Mouse (Mus musculus) mesoderm, embryonic 11.5 days (tissue): ENCODE data around the gene Pik3ca.

Experiments
- DNase-seq: peaks from one replicate; pipeline ENCODE4 v3.0.0-alpha.2; 2012; ENCODE audit warnings: low read depth, low spot score

Pik3ca gene

DNA sequence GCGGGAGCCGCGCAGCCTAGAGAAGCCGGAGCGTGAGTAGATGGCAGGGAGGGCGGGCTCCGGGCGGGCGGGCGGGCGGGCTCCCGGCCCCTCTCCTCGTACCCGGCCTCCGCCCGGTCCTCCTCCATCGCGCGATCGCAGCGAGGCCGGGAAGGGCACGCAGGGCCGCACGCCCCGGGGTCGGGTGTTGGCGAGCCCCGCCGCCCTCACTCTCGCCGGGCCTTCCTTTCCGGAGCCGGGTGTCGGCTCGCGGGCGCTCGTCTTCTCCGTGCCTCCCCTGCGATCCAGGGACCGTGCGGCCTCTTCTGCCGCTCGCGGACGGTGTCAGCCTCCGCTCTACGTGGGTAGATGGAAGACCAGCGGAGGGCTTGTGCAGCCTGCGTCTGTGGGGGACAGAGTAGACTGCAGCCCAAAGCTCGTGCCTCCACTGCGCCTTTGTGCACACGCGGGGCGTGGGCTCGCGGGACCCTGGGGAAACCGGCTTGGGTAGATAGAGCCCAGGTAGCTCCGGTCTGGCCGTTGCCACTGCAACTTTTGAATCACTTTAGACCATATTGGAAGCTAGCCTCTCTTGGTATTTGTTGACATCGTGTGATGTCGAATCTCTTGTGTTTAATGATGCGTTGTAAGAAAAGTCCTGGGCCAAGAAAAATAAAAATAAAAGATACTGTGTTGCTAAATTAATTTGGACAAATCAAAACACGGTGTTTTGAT, at the start of gene Pik3ca:
Gene Pik3ca, plus strand, starts transcription at position 211 of the 714 bp plus-strand sequence.
- peak; percentile 74 for DNase-seq

GRCm38 (mm10) chr3:32347881-32348280, 49.6 kb upstream of the Pik3ca start:
- DNase-seq, result no peak

- no peak for DNase-seq
Observed at GRCm38 (mm10) chr3:32361221-32361620, 36.2 kb upstream of the Pik3ca start.

DNA sequence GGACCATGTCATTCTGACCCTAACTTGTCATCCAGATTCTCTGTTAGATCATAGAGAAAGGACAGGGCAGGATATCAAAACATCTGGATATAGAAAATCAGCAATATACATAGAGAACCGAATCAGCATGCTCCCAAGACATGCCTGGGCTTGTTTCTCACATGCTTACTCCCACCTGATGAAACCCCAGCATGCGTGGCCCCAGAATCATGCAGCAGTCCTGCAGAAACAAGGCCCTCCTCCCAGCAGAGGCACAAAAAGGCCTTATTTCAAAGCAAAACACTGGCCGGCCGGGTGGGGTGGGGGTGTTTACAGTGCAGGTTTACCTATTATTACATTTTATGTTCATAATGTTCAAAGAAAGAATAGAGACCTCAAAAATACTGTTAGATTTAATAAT, 33.3 kb upstream of the Pik3ca start:
- no peak for DNase-seq

GRCm38 (mm10) chr3:32364841-32365545, 32.5 kb upstream of the Pik3ca start:
- DNase-seq, result peak; percentile 69

DNA sequence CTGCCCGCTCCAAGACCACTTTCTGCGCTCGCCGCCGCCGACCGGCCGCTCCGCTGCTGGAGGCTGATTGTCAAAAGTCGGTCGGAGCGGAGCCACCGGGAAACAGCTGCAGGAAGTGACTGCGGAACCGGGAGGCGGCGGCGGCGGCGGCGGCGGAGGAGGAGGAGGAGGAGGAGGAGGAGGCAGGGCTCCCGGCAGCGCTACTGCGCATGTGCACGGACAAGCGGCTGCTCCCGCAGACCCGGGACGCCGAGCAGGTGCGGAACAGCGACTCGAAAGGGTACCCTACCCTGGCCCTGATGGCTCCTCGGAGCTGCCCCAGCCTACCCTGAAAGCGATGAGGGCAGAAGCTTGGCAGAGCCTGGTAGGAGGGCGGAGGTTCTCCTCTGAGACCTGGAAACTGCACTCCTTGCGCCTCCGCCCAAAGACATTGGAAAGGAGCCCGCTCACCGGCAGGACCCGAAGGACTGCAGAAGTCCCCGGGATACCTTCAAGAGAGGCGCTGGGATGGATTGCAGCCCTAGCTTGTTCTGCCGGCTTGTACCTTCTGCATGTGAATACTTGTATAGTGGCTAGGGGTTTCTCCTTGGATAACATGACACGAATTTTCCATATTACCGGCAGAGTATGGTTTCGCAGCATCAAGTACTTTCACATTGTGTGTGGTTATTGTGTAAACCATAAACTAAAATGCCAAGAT, 31.8 kb upstream of the Pik3ca start, which contains the start of gene Zmat3:
Gene Zmat3, minus strand, starts transcription at position 469 of the 700 bp plus-strand sequence.
- DNase-seq, result peak; percentile 87

DNA sequence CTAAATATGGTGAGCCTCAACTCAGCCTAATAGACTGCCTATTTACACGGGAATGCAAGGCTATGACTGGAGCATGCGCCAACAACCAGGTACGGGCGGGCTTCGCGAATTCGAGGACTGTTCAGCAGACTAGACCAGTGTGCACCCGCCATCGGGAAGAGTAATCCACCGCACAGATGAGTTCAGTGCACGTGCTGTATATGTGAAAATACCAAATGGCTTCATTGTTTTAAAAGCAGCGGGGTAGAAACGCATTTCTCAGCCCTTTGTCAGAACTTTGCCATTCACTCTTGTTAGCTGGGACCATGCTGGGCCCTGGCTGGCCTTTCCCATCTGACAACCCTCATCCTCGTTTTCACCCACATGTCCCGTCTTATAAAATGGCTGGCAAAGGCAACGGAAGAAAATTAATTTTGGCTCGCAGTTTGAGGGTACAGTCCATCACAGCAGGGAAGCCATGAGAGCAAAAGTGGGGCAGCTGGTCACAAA, 31.2 kb upstream of the Pik3ca start:
- DNase-seq, result peak; percentile 8

GRCm38 (mm10) chr3:32367516-32367915, 30.0 kb upstream of the Pik3ca start:
- DNase-seq, result peak; percentile 5

DNA sequence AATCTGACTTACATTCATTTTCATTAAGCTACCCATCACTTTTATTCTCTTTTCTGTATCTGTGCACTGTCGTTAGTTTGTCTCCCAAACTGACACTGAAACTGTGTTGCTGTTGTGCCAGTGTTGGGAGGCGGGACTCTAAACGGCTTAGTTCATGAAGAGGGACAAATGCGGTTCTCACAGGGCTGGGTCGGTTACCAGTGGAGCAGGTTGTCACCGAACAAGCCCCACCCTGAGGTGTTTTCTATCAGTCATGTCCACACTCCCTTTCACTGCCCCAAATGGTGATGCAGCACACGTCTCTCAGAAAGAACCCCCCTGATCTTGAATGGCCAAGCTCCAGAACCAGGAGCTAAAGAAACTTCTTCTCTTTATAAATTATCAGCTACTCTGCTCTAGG, 25.5 kb upstream of the Pik3ca start:
- DNase-seq, result no peak

GRCm38 (mm10) chr3:32372470-32372869, 25.0 kb upstream of the Pik3ca start:
- DNase-seq, result no peak

- no peak for DNase-seq
Observed at GRCm38 (mm10) chr3:32373236-32373635, 24.2 kb upstream of the Pik3ca start.

DNA sequence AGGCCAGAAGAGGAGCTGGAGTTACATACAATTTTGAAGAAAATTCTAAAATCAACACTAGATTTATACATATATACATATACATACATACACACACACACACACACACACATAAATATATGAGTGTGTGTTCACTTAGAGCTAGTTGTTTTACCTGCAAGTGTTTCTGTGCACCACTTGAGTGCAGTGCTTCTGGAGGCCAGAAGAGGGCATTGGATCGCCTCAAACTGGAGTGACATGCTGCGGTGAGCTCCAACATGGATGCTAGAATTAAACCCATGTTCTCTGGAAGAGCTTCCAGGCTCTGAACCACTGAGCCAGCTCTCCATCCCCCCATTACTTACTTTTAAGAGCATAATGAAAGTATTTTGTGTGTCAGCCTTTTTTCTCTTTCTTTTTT, 17.6 kb upstream of the Pik3ca start:
- no peak for DNase-seq

DNA sequence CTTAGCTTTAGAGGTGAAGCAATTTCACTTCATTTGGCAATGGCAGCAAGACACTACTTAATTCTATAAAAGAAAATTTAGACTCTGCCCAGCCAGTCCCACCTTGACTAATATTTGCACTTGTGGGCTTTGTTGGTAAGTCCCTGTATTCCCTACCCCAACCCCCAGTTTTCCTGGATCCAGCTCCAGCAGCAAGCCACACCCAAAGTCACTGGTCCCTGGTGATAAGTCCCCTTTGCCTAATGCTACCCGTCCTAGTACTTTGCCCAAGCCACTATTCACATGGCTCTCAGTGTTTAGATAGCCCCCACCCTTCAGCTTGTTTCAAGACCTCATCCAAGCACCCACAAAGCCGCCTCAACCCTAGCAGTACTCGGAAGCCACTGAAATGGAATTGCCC, 15.9 kb upstream of the Pik3ca start:
- no peak for DNase-seq

- DNase-seq, result no peak
Observed at GRCm38 (mm10) chr3:32392841-32393240, 4.6 kb upstream of the Pik3ca start.

- DNase-seq, result no peak
Observed at GRCm38 (mm10) chr3:32393986-32394385, 3.5 kb upstream of the Pik3ca start.

DNA sequence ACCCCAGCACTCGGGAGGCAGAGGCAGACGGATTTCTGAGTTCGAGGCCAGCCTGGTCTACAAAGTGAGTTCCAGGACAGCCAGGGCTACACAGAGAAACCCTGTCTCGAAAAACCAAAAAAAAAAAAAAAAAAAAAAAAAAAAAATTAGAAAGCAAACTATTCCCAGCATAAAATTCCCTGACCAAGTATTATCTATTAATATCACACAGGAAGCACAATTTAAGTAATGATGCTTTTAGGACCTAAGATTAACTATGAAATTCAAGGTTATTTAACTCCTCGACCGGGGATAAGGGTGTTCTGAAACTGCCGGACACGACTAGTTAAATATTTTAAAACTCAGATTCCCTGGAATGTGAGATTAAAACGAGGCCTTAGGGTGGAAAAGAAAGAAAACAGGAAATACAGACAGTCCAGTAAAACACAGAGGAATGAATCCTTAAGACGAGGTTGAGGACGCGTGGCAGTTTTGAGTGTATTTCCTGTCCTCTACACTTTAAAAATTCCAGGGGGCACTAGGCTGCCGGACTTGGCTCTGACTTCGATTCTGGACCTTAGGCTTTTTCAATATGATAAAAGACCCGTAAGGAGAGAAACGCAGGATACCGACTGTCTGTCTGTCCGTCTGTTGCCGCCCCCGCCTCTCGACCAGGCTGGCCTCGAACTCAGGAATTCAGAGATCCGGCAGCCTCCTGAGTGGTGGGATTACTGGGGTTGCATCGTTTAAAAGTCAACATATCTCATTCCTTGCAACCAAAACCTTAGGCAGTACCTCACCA, 1.5 kb upstream of the Pik3ca start:
- DNase-seq, result no peak

DNA sequence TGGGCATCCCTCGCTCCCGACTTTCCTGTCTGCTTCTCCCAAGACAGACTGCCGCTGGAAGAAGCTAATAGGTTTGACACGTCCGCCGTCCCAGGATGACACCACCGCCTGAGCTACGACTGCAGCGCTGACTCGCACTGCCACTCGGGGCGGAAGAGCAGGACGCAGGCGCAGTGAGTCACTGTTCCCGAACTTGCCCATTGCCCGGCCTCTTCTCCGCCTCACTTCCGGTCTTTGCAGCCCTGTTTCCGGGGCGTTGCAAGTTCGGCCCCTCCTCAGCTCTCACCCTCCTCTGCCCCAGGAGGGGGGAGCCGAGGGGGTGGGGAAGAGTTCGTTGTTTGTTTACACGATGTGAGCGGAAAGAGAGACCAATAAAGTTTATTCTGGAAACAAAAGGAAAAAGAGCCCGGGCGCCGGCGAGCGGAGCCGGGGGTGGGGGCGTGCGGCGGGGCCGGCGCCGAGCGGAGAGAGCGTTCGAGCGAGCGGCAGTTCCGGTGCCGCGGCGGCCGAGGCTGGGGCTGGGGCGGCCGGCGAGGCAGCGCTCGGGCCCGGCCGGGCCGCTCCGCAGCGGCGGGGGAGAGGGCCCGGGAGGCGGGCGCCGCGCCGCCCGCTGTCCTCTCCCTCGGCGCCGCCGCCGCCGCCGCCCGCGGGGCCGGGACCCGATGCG, 544 bp upstream of the Pik3ca start:
- DNase-seq, result peak; percentile 99

DNA sequence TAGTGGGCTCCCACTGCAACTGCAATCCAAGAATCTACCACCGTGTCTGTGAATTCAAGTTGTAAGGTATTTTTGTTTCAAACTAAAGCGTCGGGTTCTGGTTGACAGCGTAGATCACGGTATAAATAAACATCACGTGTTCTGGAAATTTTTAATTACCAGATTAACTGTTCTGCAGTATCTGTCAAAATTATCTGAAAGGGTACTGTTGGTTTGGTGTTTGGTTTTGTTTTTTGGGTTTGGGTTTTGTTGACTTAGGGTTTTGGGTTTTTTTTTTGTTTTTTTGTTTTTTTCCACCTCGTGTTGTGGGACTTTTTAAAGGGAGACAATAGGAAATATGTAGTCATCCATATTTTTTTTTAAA, 686 bp downstream of the Pik3ca start:
- no peak for DNase-seq

DNA sequence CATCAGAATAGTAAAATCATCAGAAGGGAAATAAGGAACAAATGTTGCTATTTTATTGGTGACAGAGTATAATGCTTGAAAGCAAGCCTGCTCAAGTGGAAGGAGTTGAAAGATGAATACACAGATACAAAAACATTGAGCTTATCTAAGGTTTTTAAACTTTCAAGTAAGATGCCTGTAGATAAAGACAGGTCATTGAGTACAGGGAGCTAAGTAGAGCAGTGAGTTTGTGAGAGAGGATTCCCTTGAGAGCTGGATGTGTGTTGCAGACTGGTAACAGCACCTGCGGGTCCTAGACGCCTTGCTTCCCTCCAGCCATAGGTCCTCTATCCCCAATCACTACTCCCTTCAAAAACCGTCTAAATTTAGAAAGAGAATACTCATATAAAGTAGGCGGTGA, 1.2 kb downstream of the Pik3ca start:
- DNase-seq, result no peak

DNA sequence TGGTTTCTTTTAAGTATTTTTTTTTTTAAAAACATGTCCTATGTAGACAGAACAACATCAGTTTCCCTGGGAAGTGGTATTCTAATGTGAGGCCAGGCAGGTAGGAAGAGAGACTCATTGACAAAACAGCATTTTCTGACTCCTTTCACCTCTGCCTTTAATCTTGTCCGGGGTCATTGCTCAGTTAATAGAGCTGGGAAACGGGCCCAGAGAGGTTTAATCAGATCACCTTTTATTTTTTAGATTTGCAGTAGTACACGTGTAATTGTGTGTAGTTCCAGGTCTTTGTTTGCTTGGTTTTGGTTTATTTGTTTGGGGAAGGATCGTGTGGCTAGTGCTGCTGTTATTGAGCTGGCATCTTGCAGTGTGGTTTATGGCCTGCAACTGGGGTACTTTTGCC, 1.9 kb downstream of the Pik3ca start:
- DNase-seq, result no peak

GRCm38 (mm10) chr3:32399931-32400330, 2.5 kb downstream of the Pik3ca start:
- peak; percentile 27 for DNase-seq
